Mouse (Mus musculus) cerebellum, postnatal 10 days (tissue): Measurements from ENCODE around the gene Nsun2.

Experiments used
- DNase-seq, 2 experiments: peaks; one replicate each; pipeline ENCODE4 v3.0.0; 2021; ENCODE audit warnings: mixed read lengths in 2 of 2

Nsun2 gene

DNA sequence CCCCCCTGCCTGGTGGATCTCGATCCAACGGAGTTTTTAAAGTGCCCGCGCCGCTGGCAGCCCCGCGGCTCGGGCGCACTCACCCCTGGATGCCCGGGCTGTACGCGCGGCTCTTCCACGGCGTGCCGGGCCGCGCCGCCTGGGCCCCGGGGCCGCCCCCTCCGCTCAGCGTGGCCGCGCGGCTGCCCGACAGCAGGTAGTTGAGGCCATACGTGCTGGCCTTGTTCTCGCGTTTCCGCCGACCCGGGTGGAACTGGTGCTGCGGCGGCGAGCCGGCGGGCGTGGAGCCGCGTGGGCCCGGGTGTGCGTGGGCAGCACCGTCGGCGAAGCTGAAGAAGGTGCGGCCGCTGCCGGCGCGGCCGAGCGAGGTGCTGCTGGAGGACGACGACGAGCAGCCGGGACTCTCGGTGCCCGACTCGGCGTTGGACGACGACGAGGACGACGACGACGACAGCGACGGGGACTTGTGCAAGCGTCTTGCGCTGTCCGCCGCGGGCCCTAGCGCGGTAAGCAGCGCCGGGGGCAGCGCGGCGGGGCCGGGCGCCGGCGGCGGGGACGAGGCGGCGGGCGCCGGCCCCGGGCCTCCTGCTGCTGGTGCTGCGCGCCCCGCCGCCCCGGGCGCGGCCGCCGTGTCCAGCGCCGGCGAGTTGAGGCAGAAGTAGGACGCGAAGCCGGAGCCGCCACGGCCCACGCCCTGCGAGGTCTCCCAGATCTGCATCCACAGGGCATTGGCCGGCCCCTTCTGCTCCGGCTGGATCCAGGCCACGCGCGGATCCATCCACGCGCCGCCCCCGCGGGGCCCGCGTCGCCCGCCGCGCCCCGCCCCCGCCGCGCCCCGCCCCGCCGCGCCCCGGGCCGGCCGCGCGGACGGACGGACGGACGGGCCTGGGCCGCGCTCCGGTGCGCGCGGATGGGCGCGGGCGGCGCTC is at the start of gene Nsun2:
Gene Nsun2 (plus strand): TSS at position 342 of the 929 bp plus-strand sequence.
- DNase-seq: peak; percentile 81 to 83

GRCm38 (mm10) chr13:69485326-69485725 is 48.2 kb upstream of the Nsun2 start:
- peak; percentile 67 to 73 for DNase-seq

GRCm38 (mm10) chr13:69485833-69486232 is 47.7 kb upstream of the Nsun2 start:
- no peak for DNase-seq

GRCm38 (mm10) chr13:69487108-69487507 is 46.4 kb upstream of the Nsun2 start:
- DNase-seq: no peak

DNA sequence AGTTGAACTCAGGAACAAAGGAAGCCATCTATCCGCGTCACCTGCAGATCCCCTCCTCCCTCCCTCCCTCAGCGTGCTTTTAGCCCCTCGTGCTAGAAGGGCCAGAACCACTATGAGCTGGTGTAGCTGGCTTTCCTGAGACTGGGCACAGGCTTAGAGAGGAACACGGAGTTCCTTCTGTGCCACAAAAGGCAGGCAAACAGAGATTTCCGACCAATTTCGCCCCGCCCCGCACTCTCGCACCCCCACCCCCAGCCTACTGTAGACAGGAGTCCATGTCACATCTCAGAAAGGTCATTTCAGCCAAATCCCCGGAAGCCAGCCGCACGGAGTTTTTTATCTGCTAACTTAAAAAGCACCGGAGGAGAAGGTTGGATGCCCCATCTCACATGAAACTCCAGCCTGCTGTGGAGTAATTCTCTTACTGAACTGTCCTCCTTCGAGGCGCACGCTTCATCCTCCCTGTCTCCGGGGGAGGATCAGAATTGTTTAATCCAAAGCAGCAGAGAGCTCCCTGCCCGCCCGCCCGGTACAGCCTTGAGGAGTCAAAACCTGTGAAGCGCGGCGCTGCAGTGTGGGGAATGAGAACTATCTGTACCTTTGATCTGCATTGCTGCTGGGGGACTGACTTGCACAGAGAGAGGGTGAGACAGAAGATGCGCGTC is 45.8 kb upstream of the Nsun2 start:
- DNase-seq: peak in 1 of 2 experiments; percentile 23

GRCm38 (mm10) chr13:69488565-69489255 is 44.8 kb upstream of the Nsun2 start:
- no peak for DNase-seq

DNA sequence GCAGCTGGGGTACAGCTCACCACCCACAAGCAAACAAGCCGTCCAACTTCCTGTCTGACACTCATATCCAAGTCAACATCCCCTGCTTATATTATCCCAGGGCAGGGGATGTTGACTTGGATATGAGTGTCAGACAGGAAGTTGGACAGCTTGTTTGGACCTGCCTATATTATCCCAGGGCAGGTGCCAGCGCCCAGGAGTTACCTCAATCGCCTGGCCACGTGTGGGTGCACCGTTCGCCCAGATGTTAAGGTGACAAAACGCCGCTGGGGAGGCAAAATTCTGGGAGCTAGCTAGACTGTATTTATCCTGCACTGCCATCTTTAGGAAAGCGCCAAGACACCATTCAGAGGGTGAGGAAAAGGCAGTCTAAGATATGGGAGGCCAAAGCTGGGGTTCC is 43.8 kb upstream of the Nsun2 start:
- no peak for DNase-seq

GRCm38 (mm10) chr13:69492876-69493463 is 40.6 kb upstream of the Nsun2 start:
- peak; percentile 62 to 82 for DNase-seq

DNA sequence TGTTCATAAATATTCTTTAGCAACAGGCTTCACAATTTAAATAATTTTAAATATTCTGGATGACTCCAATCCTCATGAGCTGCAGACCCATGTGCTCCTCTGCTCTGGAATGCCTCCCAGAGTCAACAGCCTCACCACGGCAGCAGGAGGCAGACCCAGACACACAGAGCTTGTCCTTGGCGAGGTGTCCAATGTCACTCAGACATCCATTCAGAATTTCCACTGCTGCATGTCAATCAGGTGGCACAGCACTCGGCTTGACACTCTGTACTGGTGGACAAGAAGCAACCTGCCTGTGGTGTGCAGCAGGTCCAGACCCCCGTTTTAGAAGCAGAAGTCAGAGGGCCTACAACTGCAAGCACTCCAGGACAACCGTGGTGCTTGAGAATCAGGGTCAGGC is 35.3 kb upstream of the Nsun2 start:
- no peak for DNase-seq

DNA sequence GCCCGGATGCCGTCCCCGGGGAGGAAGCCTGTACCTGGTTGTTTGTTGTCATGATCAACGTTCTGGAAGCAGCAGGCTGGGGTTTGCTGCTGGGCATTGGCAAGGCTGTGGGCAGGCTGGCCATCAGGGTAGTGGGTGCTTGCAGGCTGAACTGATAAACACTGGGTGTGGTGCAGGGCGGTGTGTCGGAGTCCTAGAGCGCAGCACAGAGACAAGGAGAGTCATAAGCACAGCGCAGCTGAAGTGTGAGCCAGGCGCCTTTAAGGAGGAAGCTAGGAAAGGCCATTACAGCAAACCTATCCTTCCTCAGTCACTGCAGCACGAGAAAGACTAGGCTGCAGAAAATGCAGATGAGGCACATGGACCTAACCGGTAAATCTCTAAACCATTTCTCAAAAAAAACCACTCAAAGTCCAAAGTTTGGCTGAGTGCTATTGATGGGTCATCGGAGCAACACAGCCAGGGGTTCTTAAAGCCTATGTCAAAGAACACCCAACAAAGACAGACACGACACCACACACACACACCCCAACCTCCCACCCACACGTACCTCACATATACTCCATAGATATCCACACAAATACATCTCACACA is 31.3 kb upstream of the Nsun2 start:
- no peak for DNase-seq

DNA sequence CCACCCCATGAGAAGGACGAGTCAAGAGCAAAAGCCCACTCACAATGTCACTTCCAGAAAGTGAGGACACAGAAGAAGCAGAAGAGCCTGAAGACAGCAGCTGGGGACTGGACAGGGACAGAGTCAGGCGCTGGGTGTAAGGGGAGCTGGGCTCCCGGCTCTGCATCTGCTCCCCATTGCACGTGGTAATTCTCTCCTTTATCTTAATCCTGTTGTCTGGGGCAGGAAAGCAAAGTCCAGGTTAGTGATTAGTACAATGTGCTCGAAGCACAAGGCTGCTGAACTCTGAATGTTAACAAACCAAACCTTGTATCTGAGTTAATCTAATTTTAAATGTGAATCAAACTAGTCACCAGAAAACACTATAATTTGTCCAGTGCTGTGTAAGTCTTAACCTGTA is 30.7 kb upstream of the Nsun2 start:
- DNase-seq: no peak

GRCm38 (mm10) chr13:69506341-69507086 is 27.0 kb upstream of the Nsun2 start:
- no peak for DNase-seq

DNA sequence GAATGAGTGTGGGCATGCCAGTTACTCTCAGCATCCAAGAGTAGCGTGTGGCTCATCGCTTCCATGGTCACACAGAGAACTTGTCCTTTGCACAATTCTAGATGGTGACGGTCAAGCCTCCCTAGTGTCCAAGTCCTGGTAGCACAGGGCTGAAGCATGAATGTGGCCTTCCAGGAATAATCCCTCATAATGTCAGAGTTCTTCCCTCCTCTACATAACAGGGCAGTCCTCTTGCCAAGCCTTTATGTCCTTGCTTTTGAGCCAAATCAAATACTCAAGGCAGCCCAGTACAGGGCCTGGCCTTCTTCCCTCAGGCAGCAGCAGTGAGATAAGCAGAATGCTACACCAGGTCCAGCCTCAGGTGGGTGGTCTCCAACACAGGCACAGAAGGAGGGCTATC is 25.9 kb upstream of the Nsun2 start:
- DNase-seq: no peak

DNA sequence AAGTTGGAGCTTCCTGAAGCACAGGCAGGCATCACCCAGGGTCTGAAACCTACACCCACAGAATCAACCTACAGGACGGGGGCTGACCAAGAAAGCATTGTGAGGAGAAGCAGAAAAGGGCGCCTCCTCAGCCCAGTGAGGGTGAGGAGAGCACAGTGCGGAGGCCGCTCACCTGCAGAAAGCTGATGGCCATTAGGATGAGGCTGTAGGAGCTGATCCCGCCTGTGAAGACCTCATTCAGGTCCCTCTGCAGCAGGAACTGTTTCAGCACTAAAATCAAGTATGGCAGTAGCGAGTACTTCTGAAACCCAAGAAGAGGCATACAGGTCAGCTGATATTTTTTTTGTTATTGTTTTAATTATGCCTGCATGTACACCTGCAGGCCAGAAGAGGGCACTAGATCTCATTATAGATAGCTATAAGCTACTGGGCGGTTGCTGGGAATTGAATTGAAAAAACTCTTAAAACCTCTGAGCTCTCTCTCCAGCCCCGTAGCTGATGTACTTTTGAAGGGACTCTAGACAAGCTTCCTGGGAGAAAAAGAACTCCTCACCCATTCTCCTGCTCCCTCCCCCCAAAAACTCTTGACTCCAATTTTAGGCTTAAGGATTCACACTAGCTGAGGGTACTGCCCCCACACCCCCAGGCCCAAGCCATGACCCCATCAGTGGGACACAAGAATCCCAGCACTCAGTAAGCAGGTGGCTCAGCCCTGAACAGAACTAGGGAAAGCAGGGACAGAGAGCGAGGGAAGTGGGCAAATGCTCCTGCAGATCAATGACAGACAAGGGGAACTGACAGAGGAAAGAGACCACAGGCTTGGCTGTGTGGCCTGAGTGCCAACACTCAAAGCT is 23.9 kb upstream of the Nsun2 start:
- peak; percentile 37 to 66 for DNase-seq

GRCm38 (mm10) chr13:69515091-69515490 is 18.5 kb upstream of the Nsun2 start:
- no peak for DNase-seq

DNA sequence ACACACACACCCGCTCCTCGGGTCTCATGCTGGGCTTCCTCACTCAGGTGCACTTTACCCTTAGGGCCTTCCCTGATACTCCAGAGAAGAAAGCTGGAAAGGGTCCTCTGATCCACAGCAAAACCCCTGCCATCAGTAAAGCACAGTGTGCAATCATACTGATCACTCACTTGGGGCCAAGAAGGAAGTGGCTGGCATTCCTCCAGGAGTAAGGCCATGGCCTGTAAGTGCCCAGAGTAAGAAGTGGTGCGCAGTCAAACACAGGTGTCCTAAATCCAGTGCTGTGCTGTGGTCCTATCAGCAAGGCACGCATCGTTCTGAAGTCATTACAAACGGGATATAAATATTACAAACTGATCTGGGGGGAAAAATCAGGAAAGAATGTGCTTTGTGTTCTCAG is 16.1 kb upstream of the Nsun2 start:
- DNase-seq: peak in 1 of 2 experiments; percentile 38

- DNase-seq: no peak
Observed at GRCm38 (mm10) chr13:69519137-69519536, 14.4 kb upstream of the Nsun2 start.

GRCm38 (mm10) chr13:69522161-69522791 is 11.3 kb upstream of the Nsun2 start:
- no peak for DNase-seq

DNA sequence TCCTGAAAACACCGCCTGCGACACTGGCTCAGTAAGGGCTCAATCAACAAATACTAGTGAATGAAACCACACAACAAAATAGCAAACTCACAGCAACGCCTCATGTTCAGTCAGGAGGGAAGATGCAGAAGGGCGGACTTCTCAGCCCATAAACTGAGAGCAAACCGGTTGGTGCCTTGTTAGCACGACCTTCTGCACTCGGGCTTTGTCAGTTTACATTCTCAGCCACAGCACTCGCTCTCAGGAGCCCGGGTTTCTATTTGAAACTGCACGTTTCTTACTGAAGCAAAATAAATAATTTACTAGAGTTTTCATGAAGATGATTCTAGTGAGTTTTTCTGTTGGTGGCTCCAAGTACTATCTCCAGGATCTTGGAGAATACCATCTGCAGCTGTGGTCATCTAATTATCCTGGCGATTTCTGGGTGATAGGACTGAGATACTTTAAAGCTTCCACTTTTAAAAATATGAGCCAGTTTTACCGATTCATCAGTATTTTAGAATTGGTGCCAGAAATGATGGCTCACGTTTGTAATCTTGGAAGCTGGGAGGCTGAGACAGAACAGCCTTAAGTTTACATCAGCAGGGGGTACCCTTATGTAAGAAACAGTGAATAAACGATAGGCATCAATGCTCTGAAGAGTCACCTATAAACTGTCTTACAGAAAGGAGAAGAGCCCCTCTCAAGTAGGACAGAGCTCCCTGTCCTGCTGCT is 9.9 kb upstream of the Nsun2 start:
- no peak for DNase-seq

- no peak for DNase-seq
Observed at GRCm38 (mm10) chr13:69524158-69524530, 9.4 kb upstream of the Nsun2 start.
